Mouse (Mus musculus) common myeloid progenitor, adult 5-6 weeks (primary cell): ENCODE measurements at regions not wholly inside any gene's neighbourhood (a gene's known extent, or its start where the extent isn't known, plus 50 kb on each side); places are given as distances from the start of the nearest gene placed in this dataset.
A peak's percentile ranks its signal among the peaks of the same experiment; 100 is the strongest.

ENCODE experiments used
- ATAC-seq: replicated peaks from 2 replicates; pipeline ENCODE4 v1.8.0; 2016; ENCODE audit warnings: low read depth, mild to moderate bottlenecking, moderate TSS enrichment, inconsistent platforms; ENCODE audit not compliant: poor library complexity, severe bottlenecking

- peak; percentile 17 for ATAC-seq
Measured at GRCm38 (mm10) chr17:83276000-83276891, 61.2 kb downstream of the Pkdcc start.

DNA sequence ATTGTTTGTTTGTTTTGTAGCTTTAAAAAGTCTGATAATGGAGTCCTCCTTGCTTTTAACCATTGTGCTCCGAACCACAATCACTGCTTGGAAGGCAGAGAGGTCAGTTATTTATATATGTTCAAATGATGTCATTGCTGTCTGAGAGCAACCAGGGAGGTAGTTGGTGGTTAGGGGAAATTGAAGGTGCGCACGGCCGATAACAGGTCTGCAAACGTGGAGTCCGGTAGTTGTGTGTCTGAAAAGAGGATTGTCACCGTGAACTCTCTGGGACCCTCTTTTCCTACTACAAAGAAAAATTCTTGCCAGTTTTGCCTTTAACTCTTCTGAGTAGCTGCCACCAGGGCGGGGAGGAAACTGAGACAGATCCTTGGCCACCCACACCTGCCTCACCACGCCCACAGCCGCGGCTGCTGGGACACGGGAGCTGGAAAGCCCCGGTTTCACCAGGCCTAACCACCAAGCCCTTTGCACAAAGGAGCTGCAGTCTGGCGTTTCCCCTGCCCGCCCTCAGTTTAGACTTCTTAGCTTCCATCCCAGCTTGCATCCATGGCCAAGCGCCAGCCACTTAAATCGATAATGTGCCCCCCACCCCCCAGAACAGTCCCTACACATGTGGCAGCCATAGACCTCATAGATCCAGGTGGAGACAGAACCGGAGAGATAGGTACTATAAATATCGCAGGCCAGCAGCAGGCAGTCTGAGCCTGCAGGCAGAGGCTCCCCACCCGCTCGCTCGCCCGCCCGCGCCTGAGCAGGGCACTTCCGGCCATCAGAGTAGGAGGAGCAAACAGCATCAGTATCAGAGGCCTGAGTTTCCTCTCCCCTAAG, 62.2 kb downstream of the Pkdcc start:
- peak; percentile 37 for ATAC-seq

- peak; percentile 67 for ATAC-seq
Measured at GRCm38 (mm10) chr17:83277948-83278924, 63.1 kb downstream of the Pkdcc start.

GRCm38 (mm10) chr17:83283328-83283727, 67.4 kb upstream of the Eml4 start:
- ATAC-seq, result no peak

DNA sequence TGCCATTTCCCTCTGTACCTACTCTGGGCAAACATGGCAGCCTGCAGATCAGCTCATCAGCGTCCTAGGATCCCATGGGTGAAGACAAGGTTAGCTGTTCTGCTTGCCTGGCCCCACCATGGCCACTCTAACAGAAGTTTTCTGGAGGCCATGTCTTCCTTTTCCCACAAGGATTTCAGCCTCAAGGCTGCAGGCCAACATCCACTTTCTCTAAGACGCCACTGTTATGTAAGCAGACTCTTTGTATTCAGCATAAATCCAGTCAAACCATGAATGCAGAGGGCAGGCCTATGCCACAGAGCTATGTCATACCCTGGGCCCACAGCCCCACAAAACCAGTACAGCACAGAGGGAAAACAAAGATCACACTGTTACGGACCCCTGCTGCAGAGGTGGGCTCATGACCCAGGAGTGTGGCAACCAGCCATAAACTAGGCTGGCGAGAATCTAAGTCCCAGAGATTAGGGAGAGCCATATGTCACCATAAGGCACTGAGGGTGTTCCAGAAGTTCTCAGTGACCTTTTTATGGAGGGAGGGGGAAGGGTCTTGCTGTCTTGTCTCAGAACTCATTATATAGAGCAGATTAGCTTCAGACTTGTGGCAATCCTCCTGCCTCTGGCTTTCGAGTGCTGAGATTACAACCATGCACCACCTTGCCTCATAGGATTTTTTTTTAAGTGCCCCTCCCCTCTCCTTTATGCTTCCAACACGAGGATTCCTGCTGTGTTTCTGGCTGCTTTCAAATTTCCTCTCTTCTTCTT, 63.2 kb upstream of the Eml4 start:
- ATAC-seq, result no peak

GRCm38 (mm10) chr17:83288143-83288492, 62.6 kb upstream of the Eml4 start:
- no peak for ATAC-seq

DNA sequence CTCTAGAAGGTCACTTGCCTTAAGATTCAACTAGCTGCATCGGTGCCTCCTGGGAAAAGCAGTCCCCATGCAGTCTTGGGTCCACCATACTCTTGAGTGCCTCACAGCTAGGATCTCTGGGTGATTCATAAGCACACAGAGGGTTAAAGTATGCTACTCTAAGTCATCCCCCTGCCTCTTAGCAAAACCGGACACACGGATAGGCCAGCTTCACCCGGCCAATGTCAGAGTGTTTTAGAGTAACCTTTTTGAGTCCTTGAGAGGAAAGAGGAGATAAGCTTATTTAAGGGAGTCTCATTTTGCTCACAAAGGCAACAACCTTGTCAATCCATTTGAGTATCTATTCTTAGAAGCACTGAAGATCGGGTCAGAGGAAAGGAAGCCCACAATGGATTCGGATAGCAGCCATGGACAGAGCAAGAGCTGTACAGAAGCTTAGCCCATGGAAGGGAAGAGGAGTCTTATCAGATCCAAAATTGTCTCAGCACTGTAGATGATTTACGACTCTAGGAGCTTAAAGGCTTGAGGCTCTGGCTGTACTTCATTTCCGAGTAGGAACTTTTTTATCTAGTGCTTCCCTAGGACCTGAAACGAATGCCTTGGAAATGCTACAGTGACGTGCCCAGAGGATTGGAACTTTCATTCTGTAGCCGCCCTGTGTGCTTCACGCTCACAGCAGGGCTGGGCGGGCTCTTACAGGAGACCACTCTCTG, 55.0 kb upstream of the Eml4 start:
- no peak for ATAC-seq

GRCm38 (mm10) chr17:83297379-83298121, 53.2 kb upstream of the Eml4 start:
- peak; percentile 70 for ATAC-seq
